Mouse (Mus musculus): Measurements from ENCODE around the gene Hoxb7. TPM values are rescaled to one million over a fixed set of nuclear protein-coding genes. Genes with fewer than 3 reads are reported as not detected.

The Hoxb7 gene
- total RNA-seq, 1 experiment = 0.98 TPM

GRCm38 (mm10) chr11:96288455-96289221, 2.2 kb downstream of the Hoxb7 start:
- Histone ChIP-seq H3K4me1 (ENCODE audit: control insufficient read depth in 2 of 2, insufficient read depth in 2 of 2, low read length in 2 of 2, poor library complexity in 1 of 2) (peaks cover 0 to 9% of the 10 kb centered on the region in 2 experiments; a peak in 2 of 4 replicates), H3K9ac (ENCODE audit: insufficient read depth, low read depth, low read length, poor library complexity, severe bottlenecking) (no peak overlapping the region)
- DNase-seq (ENCODE audit: low read depth, low spot score) = no peak

DNA sequence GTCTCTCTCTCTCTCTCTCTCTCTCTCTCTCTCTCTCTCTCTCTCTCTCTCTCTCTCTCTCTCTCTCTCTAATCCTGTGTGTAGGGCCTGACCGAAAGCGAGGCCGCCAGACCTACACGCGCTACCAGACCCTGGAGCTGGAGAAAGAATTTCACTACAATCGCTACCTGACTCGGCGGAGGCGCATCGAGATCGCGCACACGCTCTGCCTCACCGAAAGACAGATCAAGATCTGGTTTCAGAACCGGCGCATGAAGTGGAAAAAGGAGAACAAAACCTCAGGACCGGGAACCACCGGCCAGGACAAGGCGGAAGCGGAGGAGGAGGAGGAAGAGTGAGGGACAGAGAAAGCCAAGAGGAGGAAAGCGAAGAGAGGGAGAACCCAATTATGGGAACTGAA, 2.9 kb downstream of the Hoxb7 start:
- peaks cover 0 to 7% of the 10 kb centered on the region in 2 experiments; a peak in 2 of 4 replicates for H3K4me1 ChIP-seq (ENCODE audit: control insufficient read depth in 2 of 2, insufficient read depth in 2 of 2, low read length in 2 of 2, poor library complexity in 1 of 2)
- in situ Hi-C loops (cut with MboI; ENCODE audit: low sequenced_read_pairs in 2 of 2, unreplicated experiment in 2 of 2) = loop anchor here in 1 of 2 experiments (10.0 to 25.0 kb wide), 2 partner anchors 46 to 573 kb away; no protein-coding TSS in a partner anchor
- H3K9ac ChIP-seq (ENCODE audit: insufficient read depth, low read depth, low read length, poor library complexity, severe bottlenecking) = no peak overlapping the region
- H3K36me3 ChIP-seq (ENCODE audit: control insufficient read depth, insufficient read depth, low read length, poor library complexity, severe bottlenecking) = no peaks in the 10 kb centered on the region
- TF ChIP-seq MAFK (IDR thresholded peaks at IDR 0.05; ENCODE audit: insufficient read depth, low read depth, low read length) (no peak), HCFC1 (IDR thresholded peaks at IDR 0.05; ENCODE audit: borderline replicate concordance, insufficient read depth, low read length) (no peak), CHD2 (IDR thresholded peaks at IDR 0.05; ENCODE audit: low read depth, low read length) (no peak), ZNF384 (IDR thresholded peaks at IDR 0.05; ENCODE audit: low read depth, low read length) (no peak), ZC3H11A (IDR thresholded peaks at IDR 0.05; ENCODE audit: borderline replicate concordance, low read depth, low read length) (no peak)
- H3K27ac ChIP-seq (ENCODE audit: insufficient read depth, low read depth, low read length, poor library complexity, severe bottlenecking) = no peak overlapping the region
- no peak overlapping the region for H3K4me3 ChIP-seq (ENCODE audit: insufficient read depth in 1 of 2, low read depth in 1 of 2, low read length in 2 of 2, poor library complexity in 1 of 2, severe bottlenecking in 1 of 2)
- no peaks in the 10 kb centered on the region for H3K9me3 ChIP-seq (ENCODE audit: control insufficient read depth, insufficient read depth, low read depth, low read length)
- DNase-seq (ENCODE audit: low read depth, low spot score) = no peak

More at GRCm38 (mm10) chr11:96288455-96289221, 2.2 kb downstream of the Hoxb7 start:
- H3K36me3 ChIP-seq (ENCODE audit: control insufficient read depth, insufficient read depth, low read length, poor library complexity, severe bottlenecking) = no peaks in the 10 kb centered on the region
- H3K4me3 ChIP-seq (ENCODE audit: insufficient read depth in 1 of 2, low read depth in 1 of 2, low read length in 2 of 2, poor library complexity in 1 of 2, severe bottlenecking in 1 of 2) = no peak overlapping the region
- TF ChIP-seq MAFK (IDR thresholded peaks at IDR 0.05; ENCODE audit: insufficient read depth, low read depth, low read length) (no peak), ZNF384 (IDR thresholded peaks at IDR 0.05; ENCODE audit: low read depth, low read length) (no peak), ZC3H11A (IDR thresholded peaks at IDR 0.05; ENCODE audit: borderline replicate concordance, low read depth, low read length) (no peak), CHD2 (IDR thresholded peaks at IDR 0.05; ENCODE audit: low read depth, low read length) (no peak), HCFC1 (IDR thresholded peaks at IDR 0.05; ENCODE audit: borderline replicate concordance, insufficient read depth, low read length) (no peak)
- H3K27ac ChIP-seq (ENCODE audit: insufficient read depth, low read depth, low read length, poor library complexity, severe bottlenecking) = no peak overlapping the region
- H3K9me3 ChIP-seq (ENCODE audit: control insufficient read depth, insufficient read depth, low read depth, low read length) = no peaks in the 10 kb centered on the region
- in situ Hi-C loops (cut with MboI; ENCODE audit: low sequenced_read_pairs in 2 of 2, unreplicated experiment in 2 of 2) = loop anchor here in 1 of 2 experiments (10.0 to 25.0 kb wide), 2 partner anchors 46 to 574 kb away; no protein-coding TSS in a partner anchor

DNA sequence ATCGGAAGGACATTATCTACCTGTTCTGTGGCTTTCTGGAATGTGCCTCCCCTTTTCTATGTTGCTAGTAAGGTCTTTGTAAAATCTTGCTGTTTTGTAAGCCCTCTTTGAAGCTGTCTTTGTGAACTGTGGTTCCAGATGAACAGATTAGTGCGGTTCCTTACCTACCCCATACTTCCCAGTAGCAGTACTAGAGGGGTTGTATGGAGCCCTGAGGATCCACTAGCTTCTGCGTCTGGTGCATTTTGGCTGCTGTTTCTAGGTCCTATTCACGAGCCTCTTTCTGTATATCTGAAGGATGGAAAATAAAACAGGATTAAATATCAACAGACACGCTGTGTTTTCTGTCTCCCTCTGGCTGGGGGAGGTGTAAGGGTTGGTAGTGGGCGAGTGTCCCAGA, 3.4 kb downstream of the Hoxb7 start:
- Histone ChIP-seq H3K27ac (ENCODE audit: insufficient read depth, low read depth, low read length, poor library complexity, severe bottlenecking) (no peak overlapping the region), H3K4me1 (ENCODE audit: control insufficient read depth in 2 of 2, insufficient read depth in 2 of 2, low read length in 2 of 2, poor library complexity in 1 of 2) (peaks cover 0 to 5% of the 10 kb centered on the region in 2 experiments; a peak in 2 of 4 replicates), H3K36me3 (ENCODE audit: control insufficient read depth, insufficient read depth, low read length, poor library complexity, severe bottlenecking) (no peaks in the 10 kb centered on the region), H3K9me3 (ENCODE audit: control insufficient read depth, insufficient read depth, low read depth, low read length) (no peaks in the 10 kb centered on the region), H3K4me3 (ENCODE audit: insufficient read depth in 1 of 2, low read depth in 1 of 2, low read length in 2 of 2, poor library complexity in 1 of 2, severe bottlenecking in 1 of 2) (no peak overlapping the region), H3K9ac (ENCODE audit: insufficient read depth, low read depth, low read length, poor library complexity, severe bottlenecking) (no peak overlapping the region)
- in situ Hi-C loops (cut with MboI; ENCODE audit: low sequenced_read_pairs in 2 of 2, unreplicated experiment in 2 of 2) = loop anchor here (10.0 to 25.0 kb wide), 3 partner anchors 45 to 572 kb away; partner anchors contain the start of gene Hoxb2 (in 1 of the 2)
- no peak for DNase-seq (ENCODE audit: low read depth, low spot score)
- TF ChIP-seq CHD2 (IDR thresholded peaks at IDR 0.05; ENCODE audit: low read depth, low read length) (no peak), ZC3H11A (IDR thresholded peaks at IDR 0.05; ENCODE audit: borderline replicate concordance, low read depth, low read length) (no peak), ZNF384 (IDR thresholded peaks at IDR 0.05; ENCODE audit: low read depth, low read length) (no peak), MAFK (IDR thresholded peaks at IDR 0.05; ENCODE audit: insufficient read depth, low read depth, low read length) (no peak), HCFC1 (IDR thresholded peaks at IDR 0.05; ENCODE audit: borderline replicate concordance, insufficient read depth, low read length) (no peak)

DNA sequence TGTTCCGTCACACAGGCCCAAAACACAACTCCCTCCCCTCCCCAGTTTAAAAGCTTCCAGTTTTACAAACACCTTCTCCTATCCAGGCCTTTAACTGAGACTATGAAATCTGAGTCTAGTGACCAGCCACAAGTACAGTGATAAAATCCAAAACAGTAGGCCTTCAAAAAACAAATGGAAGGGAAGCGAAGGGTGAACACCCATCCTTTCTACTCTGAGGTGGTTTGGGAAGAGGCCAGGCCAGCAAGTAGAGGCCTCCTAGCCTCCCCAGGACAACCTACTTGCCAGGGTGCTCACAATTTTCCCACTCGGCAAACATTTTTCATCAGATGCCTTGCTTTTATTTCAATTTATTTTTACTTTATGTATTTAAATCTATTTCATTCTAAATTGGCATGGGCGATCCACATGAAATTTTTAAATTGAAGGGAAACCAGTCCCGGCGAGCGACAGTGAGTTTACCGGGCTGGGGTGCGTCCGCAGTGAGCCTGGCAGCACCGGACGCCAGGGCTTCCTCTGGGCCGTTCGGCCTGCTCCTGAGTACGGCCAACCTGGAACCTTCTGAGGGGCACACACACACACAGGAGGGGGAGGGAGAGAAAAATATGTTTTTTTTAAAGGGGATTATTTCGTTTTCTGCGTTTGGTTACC, 4.4 kb downstream of the Hoxb7 start:
- peaks cover 0 to 3% of the 10 kb centered on the region in 2 experiments; a peak in 2 of 4 replicates for H3K4me1 ChIP-seq (ENCODE audit: control insufficient read depth in 2 of 2, insufficient read depth in 2 of 2, low read length in 2 of 2, poor library complexity in 1 of 2)
- H3K27ac ChIP-seq (ENCODE audit: insufficient read depth, low read depth, low read length, poor library complexity, severe bottlenecking) = no peak overlapping the region
- no peak for TF ChIP-seq HCFC1 (IDR thresholded peaks at IDR 0.05; ENCODE audit: borderline replicate concordance, insufficient read depth, low read length)
- TF ChIP-seq ZNF384 (IDR thresholded peaks at IDR 0.05; ENCODE audit: low read depth, low read length) = no peak
- TF ChIP-seq CHD2 (IDR thresholded peaks at IDR 0.05; ENCODE audit: low read depth, low read length) = no peak
- no peak for TF ChIP-seq MAFK (IDR thresholded peaks at IDR 0.05; ENCODE audit: insufficient read depth, low read depth, low read length)
- no peak for TF ChIP-seq ZC3H11A (IDR thresholded peaks at IDR 0.05; ENCODE audit: borderline replicate concordance, low read depth, low read length)
- no peak overlapping the region for H3K9ac ChIP-seq (ENCODE audit: insufficient read depth, low read depth, low read length, poor library complexity, severe bottlenecking)
- no peak for DNase-seq (ENCODE audit: low read depth, low spot score)
- in situ Hi-C loops (cut with MboI; ENCODE audit: low sequenced_read_pairs in 2 of 2, unreplicated experiment in 2 of 2) = loop anchor here (10.0 to 25.0 kb wide), 2 partner anchors 64 to 571 kb away; partner anchors contain the start of gene Hoxb2 (in 1 of the 2)
- no peaks in the 10 kb centered on the region for H3K9me3 ChIP-seq (ENCODE audit: control insufficient read depth, insufficient read depth, low read depth, low read length)
- H3K4me3 ChIP-seq (ENCODE audit: insufficient read depth in 1 of 2, low read depth in 1 of 2, low read length in 2 of 2, poor library complexity in 1 of 2, severe bottlenecking in 1 of 2) = no peak overlapping the region
- no peaks in the 10 kb centered on the region for H3K36me3 ChIP-seq (ENCODE audit: control insufficient read depth, insufficient read depth, low read length, poor library complexity, severe bottlenecking)
